25 mouse cellular contexts compared by ENCODE assay signal in genomic region chr4:150010054-150010730, GRCm38 (mm10). TPM values are rescaled to one million over a fixed set of nuclear protein-coding genes. Genes with fewer than 3 reads are reported as not detected.
A peak's percentile ranks its signal among the peaks of the same experiment; 100 is the strongest.
DNase-seq lines count a peak whose midpoint lies in the region; TF ChIP-seq lines count a peak whose summit lies in the region.
"Had no signal": no experiment of that assay in that cellular context is flagged by ENCODE, and none has a peak within 500 bp of the region (broad histone marks: within the 10 kb centered on the region; RNA-seq: fewer than 3 reads in every experiment).

No protein-coding gene starts in this region.

- no peak for TF ChIP-seq POLR2A in spleen, adult 2 months (IDR thresholded peaks at IDR 0.05; ENCODE audit: low read depth, low read length)

- no peak for TF ChIP-seq CTCF in spleen, adult 2 months (IDR thresholded peaks at IDR 0.05; ENCODE audit: extremely low read depth, insufficient read depth, insufficient read length, insufficient replicate concordance)

- no peak overlapping the region for H3K4me3 ChIP-seq in spleen, adult 2 months (ENCODE audit: extremely low read depth, insufficient read depth, insufficient read length)
- H3K4me3 ChIP-seq in forebrain, embryonic 10.5 days: no peak overlapping the region
- H3K4me3 ChIP-seq: embryonic facial prominence, embryonic 12.5 days; intestine, embryonic 15.5 days; neural tube, embryonic 12.5 days had no signal

- WGBS in spleen, adult 2 months: 66% methylated on average over 6 of the region's 6 CpGs
- WGBS in forebrain, embryonic 10.5 days: 87% methylated on average over 6 of the region's 6 CpGs

- no peaks in the 10 kb centered on the region for H3K36me3 ChIP-seq in spleen, adult 2 months (ENCODE audit: control insufficient read depth, insufficient read depth, low read length)
- no peaks in the 10 kb centered on the region for H3K36me3 ChIP-seq in forebrain, embryonic 10.5 days (replicated peaks)
- H3K36me3 ChIP-seq: embryonic facial prominence, embryonic 12.5 days; forebrain, embryonic 12.5 days; intestine, embryonic 15.5 days; limb, embryonic 15.5 days; lung, embryonic 15.5 days; neural tube, embryonic 12.5 days had no signal

- H3K9me3 ChIP-seq in forebrain, embryonic 10.5 days: no peaks in the 10 kb centered on the region
- H3K9me3 ChIP-seq: embryonic facial prominence, embryonic 12.5 days; forebrain, embryonic 12.5 days; heart, embryonic 13.5 days; intestine, embryonic 15.5 days; limb, embryonic 15.5 days; lung, embryonic 15.5 days; neural tube, embryonic 12.5 days had no signal

- H3K27me3 ChIP-seq in spleen, adult 2 months (ENCODE audit: control insufficient read depth, insufficient read depth, low read length): no peaks in the 10 kb centered on the region
- peaks cover 19% of the 10 kb centered on the region for H3K27me3 ChIP-seq in forebrain, embryonic 10.5 days (ENCODE audit: poor library complexity, severe bottlenecking)
- H3K27me3 ChIP-seq: embryonic facial prominence, embryonic 12.5 days; heart, embryonic 13.5 days; intestine, embryonic 15.5 days; limb, embryonic 15.5 days; lung, embryonic 15.5 days; megakaryocyte, embryonic 14.5 days; neural tube, embryonic 12.5 days had no signal

- intact Hi-C loops in heart, postnatal 25 days (cut with DNase I): no loop called here

- DNase-seq in heart, adult 11 months: peak; percentile 92
- no peak for DNase-seq in heart, postnatal 25 days (ENCODE audit: low spot score)
- DNase-seq in spleen, adult 2 months (ENCODE audit: low read depth in 1 of 2, low spot score in 2 of 2): no peak
- no peak for DNase-seq in spleen, postnatal 14 days (ENCODE audit: low spot score in 2 of 2)
- DNase-seq in thymus, postnatal 0 days (ENCODE audit: low spot score): peak; percentile 66
- DNase-seq in forebrain, embryonic 10.5 days (ENCODE audit: extremely low spot score, low spot score): no peak
- no peak for DNase-seq in layer of hippocampus, postnatal 14 days (ENCODE audit: low spot score in 2 of 2)
- DNase-seq: adrenal gland, postnatal 14 days; cerebellum, postnatal 10 days; heart, postnatal 4 days; kidney, adult 8-10 months; kidney, postnatal 10 days; left cerebral cortex, postnatal 4 days; lung, postnatal 36 days; midbrain, embryonic 14.5 days; right cerebral cortex, postnatal 14 days had no signal

- peaks cover 14% of the 10 kb centered on the region; the same call in 1 of the 2 replicates for H3K4me1 ChIP-seq in spleen, adult 2 months (ENCODE audit: control insufficient read depth, insufficient read depth, insufficient read length)
- peaks cover 22% of the 10 kb centered on the region for H3K4me1 ChIP-seq in forebrain, embryonic 10.5 days

- H3K27ac ChIP-seq in spleen, adult 2 months (ENCODE audit: insufficient read depth, low read length): peak overlapping the region; percentile 89
- no peak overlapping the region for H3K27ac ChIP-seq in forebrain, embryonic 10.5 days
- H3K27ac ChIP-seq: forebrain, embryonic 12.5 days; limb, embryonic 15.5 days; neural tube, embryonic 12.5 days had no signal

RNA-seq across cellular contexts. Expression of gene H6pd, which starts 1.4 kb away (rescaled TPM):
- 10 to 100 TPM; 39.8 to 45.4 TPM for total RNA-seq in heart, postnatal 25 days (2021)
- 36.1 and 45.6 TPM in 2 replicates for polyA plus RNA-seq in spleen, adult 2 months (2012; rRNA removed)
- 12.3 and 13.8 TPM in 2 replicates for polyA plus RNA-seq in thymus, postnatal 0 days (2015; fragmentation: Nextera tagmentation; extraction: Ambion mirVana)
- polyA plus RNA-seq in forebrain, embryonic 10.5 days (2016; fragmentation: Nextera tagmentation; extraction: Ambion mirVana): 3.0 TPM in 2 replicates
- total RNA-seq in layer of hippocampus, postnatal 14 days (2021): 10 to 100 TPM; 11.5 to 12.2 TPM

RNA-seq across cellular contexts. Expression of gene Spsb1, which starts 55.3 kb away (rescaled TPM):
- 10 to 100 TPM; 32.6 to 36.7 TPM for total RNA-seq in heart, postnatal 25 days (2021)
- polyA plus RNA-seq in spleen, adult 2 months (2012; rRNA removed): 5.9 and 8.1 TPM in 2 replicates
- polyA plus RNA-seq in thymus, postnatal 0 days (2015; fragmentation: Nextera tagmentation; extraction: Ambion mirVana): 9.0 and 9.5 TPM in 2 replicates
- 9.0 and 11.2 TPM in 2 replicates for polyA plus RNA-seq in forebrain, embryonic 10.5 days (2016; fragmentation: Nextera tagmentation; extraction: Ambion mirVana)
- 10 to 100 TPM; 25.3 to 29.1 TPM for total RNA-seq in layer of hippocampus, postnatal 14 days (2021)
- total RNA-seq: granulocyte monocyte progenitor cell, adult 5-6 weeks had no signal

Comparison
In these comparisons a context has a peak if more than half of its experiments do, and no peak if none do; other contexts are left out.
1. DNase-seq: peak in heart, adult 11 months (single experiment) and thymus, postnatal 0 days (single experiment); none in heart, postnatal 25 days (single experiment), spleen, adult 2 months (0 of 2), spleen, postnatal 14 days (0 of 2), forebrain, embryonic 10.5 days (single experiment) and layer of hippocampus, postnatal 14 days (0 of 2).